Mouse (Mus musculus): ENCODE measurements at regions not wholly inside any gene's neighbourhood (a gene's known extent, or its start where the extent isn't known, plus 50 kb on each side); places are given as distances from the start of the nearest gene placed in this dataset.

DNA sequence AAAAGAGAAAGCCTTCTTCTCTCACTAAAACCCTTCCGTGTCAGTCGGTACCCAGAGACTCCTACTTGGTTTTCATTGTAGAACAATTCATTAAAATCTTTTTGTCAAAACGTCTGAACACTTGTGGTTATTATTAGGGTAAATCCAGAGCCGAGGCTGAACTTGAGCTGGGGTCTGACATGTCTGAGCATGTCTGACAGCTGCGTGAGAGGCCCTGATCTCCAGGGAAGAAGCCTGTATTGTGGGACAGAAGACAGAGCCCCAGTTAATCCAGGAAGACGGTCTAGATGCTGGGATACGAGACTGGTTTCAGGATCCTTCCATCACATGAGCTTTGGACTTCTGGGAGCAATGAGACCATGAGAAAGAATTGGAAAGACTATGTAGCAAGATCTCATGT, 122.1 kb upstream of the Hes1 start:
- no peak for DNase-seq
- intact Hi-C loops (cut with DNase I): no loop called here

DNA sequence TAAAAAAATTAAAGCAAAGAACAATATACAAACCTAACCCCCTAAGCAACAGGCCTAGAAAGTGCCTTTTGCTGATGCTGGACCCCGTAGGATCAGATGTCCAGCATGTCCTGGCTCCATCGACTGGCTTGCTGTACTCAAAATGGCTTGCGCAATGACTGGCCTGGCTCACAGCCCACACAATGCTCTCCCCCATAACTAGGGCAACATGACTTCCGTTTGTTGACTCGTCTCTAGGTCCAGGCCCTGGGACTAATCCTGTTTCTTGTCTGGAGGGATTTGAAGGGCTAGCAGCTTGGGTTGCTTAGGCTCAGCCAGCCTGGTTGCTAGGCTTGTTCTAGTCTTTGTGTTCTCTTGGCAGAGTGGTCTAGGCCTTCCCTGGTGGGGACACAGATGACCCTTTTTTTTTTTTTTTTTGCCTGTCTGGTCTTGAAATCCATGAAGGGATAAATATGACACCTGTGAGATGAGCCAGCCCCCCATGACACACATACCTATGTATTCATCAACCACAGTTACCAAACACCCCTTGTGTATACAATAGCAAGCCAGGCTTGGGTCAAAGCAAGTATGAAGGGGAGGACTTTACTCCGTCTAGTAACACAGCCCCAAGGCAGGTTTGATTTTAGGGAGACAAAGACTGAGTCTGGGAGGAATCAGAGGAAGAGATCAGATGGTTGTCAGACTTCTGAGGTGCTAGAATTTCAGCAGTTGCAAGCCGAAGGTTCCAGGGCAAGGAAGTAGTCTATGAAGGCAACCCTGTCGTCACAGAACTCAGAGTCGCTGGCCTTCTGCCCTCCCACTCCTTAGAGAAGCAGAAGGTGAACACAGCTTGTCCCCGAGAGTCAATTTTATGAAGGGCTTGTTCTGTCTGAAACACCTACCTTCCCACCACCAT, 120.0 kb upstream of the Hes1 start:
- DNase-seq: peak; percentile 89 to 91
- intact Hi-C loops (cut with DNase I): loop anchor here (1.0 kb wide), 2 partner anchors 121 to 244 kb away; no protein-coding TSS in a partner anchor

DNA sequence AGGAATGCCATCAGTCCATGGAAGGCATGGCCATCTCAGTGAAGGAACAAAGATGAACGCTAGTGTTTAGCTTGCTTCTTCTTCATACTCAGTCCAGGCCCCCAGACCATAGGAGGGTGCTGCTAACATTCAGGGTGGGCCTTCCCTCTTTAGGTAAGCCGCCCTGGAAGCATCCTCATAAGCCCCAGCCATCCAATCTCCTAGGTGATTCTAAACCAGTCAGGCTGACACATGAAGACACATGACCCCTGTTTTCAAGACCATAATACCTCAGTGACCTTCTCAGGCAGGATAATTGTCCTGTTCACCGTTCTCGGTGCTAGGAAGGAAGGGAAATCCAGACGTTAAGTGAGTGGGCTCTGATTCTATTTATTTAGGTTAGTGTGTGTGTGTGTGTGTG, 119.2 kb upstream of the Hes1 start:
- intact Hi-C loops (cut with DNase I): loop anchor here (1.0 to 5.0 kb wide), 3 partner anchors 120 to 243 kb away; no protein-coding TSS in a partner anchor

DNA sequence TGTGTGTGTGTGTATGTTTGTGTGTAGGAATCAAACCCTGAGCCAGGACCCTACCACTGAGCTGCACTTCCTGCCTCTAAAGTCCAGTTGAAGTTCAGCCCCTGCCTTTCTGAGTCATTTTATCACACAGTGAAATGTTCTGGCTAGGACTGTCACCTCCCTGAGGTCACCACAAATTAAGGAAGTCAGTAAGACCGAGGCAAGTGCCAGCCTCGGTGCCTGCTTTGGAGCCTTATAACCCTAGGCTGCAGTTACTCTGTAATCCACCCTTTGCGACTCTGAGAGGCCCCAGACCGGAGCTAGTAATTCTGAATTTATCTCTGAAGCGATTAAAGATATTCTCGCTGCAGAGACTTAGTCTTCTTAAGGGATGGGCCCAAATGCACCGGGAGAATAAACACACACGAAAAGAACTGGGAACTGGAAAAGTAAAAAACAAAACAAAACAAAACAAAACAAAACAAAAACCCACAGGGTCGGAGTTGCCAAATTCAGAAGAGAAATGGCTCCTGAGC, 118.8 kb upstream of the Hes1 start:
- DNase-seq: peak; percentile 53 to 67
- intact Hi-C loops (cut with DNase I): loop anchor here (5.0 kb wide), 1 partner anchor 213 kb away; no protein-coding TSS in a partner anchor

More for the DNA sequence above, 119.2 kb upstream of the Hes1 start:
- DNase-seq: no peak

DNA sequence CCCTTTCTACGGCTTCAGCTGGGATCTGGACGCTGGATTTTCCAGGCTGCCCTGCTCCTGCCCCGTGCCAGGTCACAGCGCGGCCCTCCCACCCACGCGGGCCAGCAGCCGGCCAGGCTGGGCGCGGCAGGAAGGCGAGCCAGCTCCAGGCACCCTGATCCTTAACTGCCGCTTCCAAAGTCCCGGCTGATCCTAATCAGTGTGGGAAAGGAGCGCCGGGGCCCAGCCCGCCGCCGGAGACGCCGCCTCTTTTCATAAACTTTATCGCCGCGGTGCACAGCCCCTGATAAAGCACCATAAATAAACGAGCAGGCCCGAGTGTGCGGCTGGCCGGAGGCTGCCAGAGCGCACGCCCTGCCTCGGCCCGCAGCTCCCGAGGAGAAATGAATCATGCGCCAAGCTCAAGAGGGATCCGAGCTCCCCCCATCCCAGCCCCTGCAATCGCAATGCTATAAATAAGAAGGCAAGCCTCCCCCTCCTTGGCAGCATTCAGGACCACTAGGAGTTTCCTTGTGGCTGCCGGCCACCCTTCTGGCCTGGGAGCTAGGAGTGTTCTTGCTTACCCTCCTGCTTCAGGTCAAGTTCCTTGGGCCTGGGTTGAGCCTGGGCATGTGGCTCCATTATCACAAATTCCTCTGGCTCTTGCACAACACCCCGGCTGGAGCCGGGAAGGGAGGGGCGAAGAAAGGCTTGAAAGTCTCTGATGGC, 118.1 kb upstream of the Hes1 start:
- DNase-seq: peak; percentile 80 to 89
- intact Hi-C loops (cut with DNase I): loop anchor here (1.0 to 5.0 kb wide), 3 partner anchors 62 to 214 kb away; no protein-coding TSS in a partner anchor

DNA sequence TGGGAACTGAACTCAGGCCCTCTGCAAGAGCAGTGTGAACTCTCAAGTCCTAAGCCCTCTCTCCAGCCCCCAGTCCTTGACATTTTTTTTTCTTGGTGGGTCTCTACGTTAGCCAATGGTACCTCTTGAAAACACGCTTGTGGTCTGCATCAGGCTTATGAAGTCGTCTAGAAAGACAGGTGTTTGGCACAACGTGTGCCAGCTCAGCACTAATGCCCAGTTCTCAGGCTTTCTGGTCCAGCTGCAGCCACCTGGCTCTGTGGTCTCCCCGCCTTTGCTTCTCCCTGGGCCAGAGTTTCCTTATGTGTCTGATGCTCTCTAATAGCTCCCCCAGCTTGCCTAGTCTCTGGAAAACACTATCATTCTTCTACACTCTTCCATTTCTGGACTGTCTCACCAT, 117.2 kb upstream of the Hes1 start:
- intact Hi-C loops (cut with DNase I): loop anchor here (1.0 to 5.0 kb wide), 3 partner anchors 61 to 215 kb away; no protein-coding TSS in a partner anchor
- DNase-seq: peak; percentile 43 to 53

DNA sequence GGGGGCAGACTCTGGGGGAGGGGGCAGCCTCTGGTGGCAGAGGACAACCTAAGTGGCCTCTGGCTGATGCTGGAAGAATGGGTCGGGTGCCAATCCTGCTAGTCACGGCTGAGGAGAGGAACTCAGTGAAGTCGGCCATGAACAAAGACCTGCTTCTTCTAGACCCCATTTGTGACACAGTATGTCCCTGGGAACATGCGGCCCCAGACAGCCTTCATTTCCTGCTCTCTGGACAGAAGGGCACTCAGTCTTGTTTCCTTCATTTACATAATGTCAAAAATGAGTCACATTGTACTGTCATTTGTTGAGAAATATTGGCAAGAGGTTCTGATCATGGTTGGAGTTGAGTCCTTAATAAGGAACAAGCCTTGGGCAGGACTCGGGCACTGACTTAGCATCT, 116.5 kb upstream of the Hes1 start:
- no peak for DNase-seq
- intact Hi-C loops (cut with DNase I): loop anchor here (2.0 to 5.0 kb wide), 2 partner anchors 65 to 215 kb away; no protein-coding TSS in a partner anchor

DNA sequence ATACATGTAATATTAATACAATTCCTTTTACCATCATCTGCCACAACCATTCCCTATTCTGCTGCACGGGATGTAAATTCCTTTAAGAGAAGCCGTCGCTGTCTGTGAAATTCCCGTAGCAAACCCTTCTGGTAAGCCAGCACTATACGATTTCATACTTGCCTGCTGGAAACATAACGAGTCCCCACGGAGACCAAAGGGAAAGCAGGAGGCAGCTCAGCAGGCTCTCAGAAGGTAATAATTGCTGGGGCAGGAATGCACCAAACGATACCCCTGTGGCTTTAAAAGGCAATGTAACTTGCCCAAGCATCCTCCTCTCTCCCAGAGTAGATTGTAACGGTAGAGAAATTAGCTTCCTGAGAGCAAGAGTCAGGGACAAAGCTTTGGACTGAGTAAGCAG, 114.0 kb upstream of the Hes1 start:
- intact Hi-C loops (cut with DNase I): no loop called here

DNA sequence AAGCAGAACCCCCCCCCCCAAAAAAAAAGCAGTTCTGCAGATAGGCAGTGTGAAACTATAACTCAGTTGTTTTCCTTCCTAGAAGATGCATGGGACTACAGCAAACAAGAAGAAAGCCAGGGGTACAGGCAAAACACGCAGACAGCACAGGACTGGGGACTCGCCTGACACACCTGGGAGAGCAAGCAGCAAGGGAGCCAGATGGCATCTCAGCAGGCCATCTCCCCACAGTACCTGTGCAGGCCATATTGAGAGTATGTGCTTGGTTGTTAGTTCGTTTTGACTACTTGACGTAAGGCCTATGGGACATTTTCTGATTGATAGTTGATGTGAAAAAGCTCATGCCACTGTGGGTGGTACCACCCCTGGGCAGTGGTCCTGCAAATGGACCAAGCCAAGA, 113.4 kb upstream of the Hes1 start:
- no peak for DNase-seq
- intact Hi-C loops (cut with DNase I): no loop called here

More for the DNA sequence above, 114.0 kb upstream of the Hes1 start:
- no peak for DNase-seq

DNA sequence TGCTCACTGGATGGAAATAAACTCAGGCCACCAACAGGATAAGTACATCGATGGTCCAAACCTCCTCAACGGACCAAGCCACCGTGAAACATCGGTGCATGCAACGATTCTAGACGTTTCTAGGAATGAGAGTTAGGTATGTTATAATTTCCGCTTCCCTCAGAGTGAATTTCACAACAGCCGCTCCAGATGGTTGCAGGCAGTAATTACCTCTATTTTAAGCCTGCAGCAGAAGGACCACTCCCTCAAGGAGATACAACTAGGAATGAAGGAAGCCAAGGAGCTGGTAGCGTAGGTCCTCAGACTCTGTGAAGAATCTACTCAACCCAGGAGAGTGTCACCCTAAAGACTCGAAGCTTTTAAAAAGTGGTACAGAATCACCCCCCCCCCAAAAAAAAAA, 109.5 kb upstream of the Hes1 start:
- no peak for DNase-seq
- intact Hi-C loops (cut with DNase I): no loop called here

DNA sequence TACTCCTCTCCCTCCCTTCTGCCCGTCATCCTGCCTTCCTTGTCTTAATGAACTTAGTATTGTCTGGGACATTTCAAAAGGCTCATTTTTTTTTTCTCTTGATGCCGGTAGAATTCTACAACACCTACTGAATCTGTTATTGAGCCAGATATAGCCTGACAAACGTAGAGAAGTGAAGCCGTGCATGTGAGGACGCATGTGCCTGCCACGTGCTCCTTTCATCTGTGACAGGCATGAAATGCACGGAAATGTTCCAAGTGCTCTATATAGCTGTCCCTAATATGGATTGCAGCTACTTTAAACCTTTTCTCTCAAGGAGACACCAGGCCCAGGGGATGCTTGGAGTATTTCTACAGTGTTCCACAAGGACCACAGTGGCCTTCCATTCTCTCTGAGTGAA, 107.3 kb upstream of the Hes1 start:
- intact Hi-C loops (cut with DNase I): no loop called here
- DNase-seq: no peak

DNA sequence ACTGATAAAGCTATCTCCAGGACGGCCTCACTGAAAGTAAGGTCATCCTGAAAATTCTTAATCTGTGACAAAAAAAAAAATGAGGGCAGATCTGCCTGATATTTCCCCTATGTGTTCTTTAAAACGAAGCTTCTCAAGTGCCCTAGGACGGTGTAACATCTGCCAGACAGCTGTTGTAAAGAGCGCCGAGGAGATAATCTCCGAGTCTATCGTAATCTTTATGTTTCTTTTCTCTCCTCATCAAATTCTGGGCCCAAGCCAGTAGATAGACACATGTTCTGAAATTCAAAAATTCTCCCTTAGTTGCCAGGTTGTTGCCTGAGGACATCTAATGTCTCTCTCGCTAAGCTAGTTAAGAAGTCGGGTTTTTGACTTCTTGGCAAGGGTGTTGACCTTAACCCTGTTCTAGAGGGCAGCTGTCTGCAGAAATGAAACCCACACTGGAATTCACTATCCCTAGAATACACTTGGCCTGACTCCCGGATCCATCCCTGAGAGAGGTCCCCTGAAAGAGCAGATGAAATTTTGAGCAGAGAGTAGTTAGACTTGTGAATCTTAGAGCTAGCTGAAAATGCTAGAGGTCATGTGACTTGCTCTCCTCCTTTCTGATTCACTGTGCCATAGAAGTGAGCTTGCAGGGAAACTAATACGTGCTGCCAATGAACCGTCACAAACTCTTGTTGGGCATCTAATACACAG, 104.1 kb upstream of the Hes1 start:
- no peak for DNase-seq
- intact Hi-C loops (cut with DNase I): no loop called here

DNA sequence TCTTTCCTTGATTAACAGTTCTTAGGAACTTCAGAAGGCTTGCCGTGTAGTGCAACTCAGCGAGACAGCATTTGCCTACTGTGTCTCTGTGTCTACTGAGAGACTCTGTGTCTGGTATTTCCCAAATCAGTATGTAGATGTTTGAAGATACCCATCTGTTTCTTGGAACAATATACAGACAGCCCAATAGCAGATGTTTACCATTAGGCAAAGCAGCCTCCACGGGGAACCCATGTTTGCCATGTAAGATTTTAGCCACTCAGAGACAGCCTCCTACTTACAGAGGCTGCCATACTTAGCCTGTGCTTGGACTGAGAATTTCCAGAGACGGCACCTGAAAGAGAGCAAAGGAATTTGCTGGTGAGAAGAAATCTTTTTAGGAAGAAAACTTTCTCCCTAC, 100.9 kb upstream of the Hes1 start:
- intact Hi-C loops (cut with DNase I): no loop called here
- no peak for DNase-seq

DNA sequence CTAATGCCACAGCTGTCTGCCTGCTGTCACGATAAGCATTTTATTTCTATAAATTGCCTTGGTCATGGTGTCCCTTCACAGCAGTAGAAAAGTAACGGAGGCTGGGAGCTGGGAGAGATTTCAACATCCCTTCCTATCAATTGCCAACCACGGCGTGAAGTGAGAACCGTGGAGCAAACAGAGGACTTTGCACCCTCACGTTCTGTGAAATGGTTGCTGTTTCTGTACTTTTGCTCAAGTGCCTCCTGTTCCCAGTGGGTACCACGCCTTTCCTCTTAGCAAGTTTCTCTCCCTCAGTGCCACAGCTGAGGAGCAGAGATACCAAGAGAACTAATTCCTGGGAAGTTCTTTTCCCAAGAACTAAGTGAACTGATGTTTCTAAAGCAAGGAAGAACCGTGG, 99.6 kb upstream of the Hes1 start:
- DNase-seq: no peak
- intact Hi-C loops (cut with DNase I): no loop called here

DNA sequence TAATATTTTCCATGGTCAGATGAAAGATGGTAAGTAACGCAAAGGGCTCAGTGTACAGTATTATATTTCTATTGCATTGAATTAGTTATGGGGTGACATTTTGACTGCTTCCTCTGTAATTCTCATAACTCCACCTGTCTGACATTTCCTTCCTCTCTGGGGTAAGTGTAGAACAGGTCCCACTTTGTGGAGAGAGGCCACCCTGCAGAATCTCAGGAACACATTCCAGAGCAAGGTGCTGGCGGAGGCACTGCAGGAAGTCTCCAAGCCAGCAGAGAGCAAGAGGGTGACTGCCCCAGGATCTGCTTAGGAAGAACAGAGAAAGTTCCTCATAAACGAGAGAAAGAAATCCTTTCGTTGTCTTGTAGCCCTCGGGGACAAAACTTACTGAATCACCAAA, 95.4 kb upstream of the Hes1 start:
- no peak for DNase-seq
- intact Hi-C loops (cut with DNase I): no loop called here

DNA sequence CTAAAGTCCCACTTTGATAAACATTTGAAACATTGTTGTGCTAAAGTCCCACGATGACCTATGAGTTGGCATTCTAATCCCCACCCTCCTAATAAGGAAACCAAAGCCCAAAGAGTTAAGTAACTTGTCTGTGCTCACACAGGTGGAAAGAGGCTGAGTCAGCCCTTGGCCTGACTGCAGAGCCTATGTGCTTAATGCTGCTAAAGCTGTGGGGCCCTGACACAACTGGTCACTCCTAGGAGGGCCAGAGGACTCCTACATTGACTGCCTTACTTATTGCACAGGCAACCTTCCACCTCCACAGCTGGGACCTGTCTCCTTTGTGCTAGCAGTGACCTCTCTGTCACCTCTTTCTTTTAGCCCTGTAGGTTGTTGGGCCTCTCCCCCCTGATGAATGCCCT, 91.4 kb upstream of the Hes1 start:
- no peak for DNase-seq

DNA sequence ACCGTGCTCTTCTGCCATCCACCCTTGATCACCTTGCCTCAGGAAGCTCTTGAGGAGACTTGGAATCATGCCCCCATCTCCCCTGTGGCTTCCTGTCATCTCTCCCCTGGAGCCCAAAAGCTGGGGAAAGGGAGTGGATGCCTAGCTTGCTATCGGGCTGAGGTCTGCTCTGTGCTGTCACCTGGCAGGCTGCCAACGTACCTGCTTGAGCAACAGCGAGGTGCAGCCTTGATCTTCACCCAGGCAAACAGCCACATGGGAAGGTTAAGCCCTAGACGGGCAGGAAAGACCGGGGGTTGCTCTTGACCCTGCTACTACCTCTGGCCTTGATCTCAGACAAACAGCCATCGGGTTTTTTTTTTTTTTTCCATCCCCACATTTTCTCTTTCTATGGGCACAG, 90.9 kb upstream of the Hes1 start:
- intact Hi-C loops (cut with DNase I): no loop called here
- DNase-seq: no peak

More for the DNA sequence above, 91.4 kb upstream of the Hes1 start:
- intact Hi-C loops (cut with DNase I): no loop called here

DNA sequence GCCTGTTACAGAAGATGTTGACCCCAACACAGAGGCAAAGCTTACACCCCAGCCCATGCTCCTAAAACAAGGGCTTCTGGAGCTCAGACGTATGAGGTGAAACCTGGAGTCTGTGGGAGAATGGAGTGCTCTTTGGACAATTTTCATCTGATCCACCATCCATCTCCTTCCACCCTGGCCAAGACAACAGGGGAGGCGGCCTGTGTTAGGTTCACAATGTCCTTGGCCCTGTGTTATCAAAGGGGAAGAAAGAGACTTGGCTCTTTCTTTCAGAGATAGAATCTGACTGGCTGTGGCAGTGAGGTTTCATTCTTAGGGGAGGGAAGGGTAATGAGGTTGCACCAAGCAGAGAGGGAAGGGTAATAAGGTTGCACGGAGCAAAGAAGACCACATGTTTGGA, 88.4 kb upstream of the Hes1 start:
- intact Hi-C loops (cut with DNase I): no loop called here
- no peak for DNase-seq

DNA sequence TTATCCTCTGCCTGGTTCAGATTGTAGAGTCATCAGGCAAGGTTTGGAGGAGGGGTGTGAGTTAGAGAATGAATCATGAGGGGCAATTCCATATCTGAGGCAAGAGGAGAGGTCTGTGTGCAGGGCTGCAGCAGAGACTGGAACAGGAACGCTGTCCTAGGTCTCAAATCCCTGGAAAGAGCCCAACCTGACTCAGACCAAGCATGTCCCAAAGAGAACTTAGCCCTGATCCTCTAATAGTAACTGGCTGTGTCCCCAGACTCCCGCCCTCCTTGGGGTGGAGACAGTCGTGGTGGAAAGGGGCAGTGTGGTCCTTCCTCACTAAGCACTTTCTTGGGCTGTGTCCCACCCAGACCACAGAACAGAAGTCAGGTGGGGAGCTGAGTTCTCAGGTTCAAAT, 87.2 kb upstream of the Hes1 start:
- DNase-seq: no peak

DNA sequence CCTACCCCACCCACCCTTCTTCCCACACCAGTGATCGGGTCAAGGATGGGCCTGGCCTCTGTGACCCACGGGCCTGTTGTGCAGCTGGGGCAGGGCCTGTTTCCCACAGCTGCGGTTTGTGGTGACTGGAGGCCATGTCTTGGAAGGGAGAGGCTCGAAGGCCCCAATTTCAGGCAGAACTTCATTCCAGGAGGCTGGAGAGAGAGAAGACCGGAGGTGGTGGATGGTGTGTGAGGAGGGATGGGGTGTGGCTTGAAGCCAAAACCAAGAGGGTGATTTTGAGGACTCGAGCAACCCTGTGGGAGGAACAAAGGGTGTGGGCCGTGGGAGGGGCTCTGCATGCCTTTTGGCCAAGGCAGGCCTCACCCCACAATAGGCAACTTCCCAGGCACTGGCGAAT, 86.5 kb upstream of the Hes1 start:
- intact Hi-C loops (cut with DNase I): no loop called here
- no peak for DNase-seq

More for the DNA sequence above, 87.2 kb upstream of the Hes1 start:
- intact Hi-C loops (cut with DNase I): no loop called here

DNA sequence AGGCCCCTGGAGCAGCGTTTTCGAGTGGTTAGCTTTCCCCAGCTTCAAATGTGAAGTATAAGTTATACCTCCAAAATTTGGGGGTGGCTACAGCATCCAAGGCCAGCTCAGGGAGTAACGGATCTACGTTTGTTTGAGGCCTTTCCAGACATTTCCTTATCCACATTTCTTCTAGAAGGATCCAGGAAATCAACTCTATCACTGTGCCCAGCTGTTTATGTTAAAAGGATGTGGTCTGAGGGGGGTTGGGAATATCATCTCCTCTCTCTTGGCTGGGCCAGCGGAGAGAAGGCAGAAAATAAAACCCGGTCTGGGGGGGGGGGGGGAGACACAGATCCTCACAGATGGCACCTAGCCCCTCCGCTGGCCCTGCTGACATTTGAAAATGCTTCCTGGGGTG, 85.1 kb upstream of the Hes1 start:
- intact Hi-C loops (cut with DNase I): no loop called here
- DNase-seq: no peak

Data from heart, postnatal 36 days (tissue).